Mouse (Mus musculus) lung, postnatal 0 days (tissue): ENCODE results near the gene Rpa2.

Source experiments
- CTCF ChIP-seq: IDR thresholded peaks from 2 replicates; pipeline ENCODE4 v1.5.1; 2016; ENCODE audit warnings: antibody characterized with exemption, mild to moderate bottlenecking
- EP300 ChIP-seq: IDR thresholded peaks from 2 replicates; pipeline ENCODE4 v1.6.1; 2016; ENCODE audit warnings: antibody characterized with exemption, mild to moderate bottlenecking, control low read depth

DNA sequence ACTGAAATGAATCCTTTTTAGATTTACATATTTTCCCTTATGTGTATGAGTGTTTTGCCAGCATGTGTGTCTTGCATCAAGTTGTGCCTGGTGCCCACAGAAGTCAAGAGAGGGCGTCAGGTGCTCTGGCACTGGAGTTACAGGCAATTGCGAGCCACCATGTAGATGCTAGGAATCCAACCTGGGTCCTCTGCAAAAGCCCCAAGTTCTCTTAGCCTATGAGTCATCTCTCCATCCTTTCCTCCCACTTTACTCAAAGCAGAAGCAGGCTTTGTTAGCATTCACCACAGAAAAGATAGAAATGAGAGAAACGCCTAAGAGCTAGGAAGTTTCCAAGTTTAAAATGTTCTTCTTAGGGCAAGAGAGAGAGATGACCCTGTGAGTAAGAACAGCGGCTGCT lies 31.7 kb downstream of the Rpa2 start:
- TF ChIP-seq CTCF (no peak), EP300 (no peak)
